Mouse (Mus musculus) layer of hippocampus, postnatal 25 days (tissue): ENCODE measurements around the gene Srp54b. TPM values are rescaled to one million over a fixed set of nuclear protein-coding genes. Genes with fewer than 3 reads are reported as not detected.
"Not testable (repeated sequence)": the region's sequence is repeated elsewhere in the genome, so short reads cannot be mapped to it uniquely, and the experiment has no call there.

Experiments used
- DNase-seq, 2 experiments: peaks; one replicate each; pipeline ENCODE4 v3.0.0; 2022; ENCODE audit warnings: mixed read lengths in 2 of 2, low spot score in 1 of 2; ENCODE audit errors: extremely low spot score in 1 of 2
- total RNA-seq, 2 experiments: library from RNA; stranded (reverse); gene quantifications; 2 replicates each; pipeline ENCODE4 v1.2.3; 2021

The Srp54b gene
- total RNA-seq: 10 to 100 TPM; 56.2 to 61.2 TPM

DNA sequence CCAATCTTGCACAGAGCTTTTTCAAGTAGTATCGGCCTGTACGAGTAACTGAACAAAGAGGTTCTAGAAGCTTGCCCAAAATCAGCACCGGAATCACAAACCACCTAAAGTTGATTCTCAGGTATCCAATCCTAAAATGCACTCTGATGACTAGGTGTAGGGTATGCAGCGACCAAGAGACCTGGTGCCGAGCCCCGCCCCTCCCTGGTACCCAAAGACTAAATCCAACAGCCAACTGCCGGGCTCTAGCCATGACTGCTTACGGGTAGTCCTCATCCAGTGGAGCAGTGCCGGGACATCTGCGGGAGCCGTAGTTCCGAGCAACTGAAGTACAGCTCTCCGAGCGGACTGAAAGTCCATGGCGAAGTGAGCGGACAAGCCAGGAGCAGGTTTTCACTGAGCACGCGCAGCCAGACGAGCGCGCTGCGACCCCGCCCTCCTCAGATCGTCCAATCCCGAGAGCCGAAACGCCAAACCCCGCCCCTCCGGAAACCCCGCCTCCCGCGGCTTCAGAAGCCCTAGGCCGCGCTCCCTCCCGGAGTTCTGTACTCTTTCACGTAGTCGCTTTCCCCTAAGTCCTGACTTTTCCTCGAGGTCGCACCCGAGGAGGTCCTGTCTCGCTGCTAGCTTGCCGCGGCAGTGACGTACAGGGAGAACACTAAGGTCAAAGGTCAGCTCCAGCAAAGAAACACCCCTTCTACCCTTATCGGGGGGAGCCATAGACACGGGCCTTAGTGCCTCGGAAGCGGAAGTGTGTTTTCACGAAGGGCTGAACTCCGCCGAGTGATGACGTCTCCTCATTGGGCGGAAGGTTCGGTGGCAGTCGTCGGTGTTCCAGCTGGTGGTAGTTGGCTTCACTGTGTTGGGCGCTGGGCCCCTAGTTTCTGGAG is at the start of gene Srp54b:
Gene Srp54b, plus strand, starts transcription at position 546 of the 890 bp plus-strand sequence.
- DNase-seq: not testable (repeated sequence)

DNA sequence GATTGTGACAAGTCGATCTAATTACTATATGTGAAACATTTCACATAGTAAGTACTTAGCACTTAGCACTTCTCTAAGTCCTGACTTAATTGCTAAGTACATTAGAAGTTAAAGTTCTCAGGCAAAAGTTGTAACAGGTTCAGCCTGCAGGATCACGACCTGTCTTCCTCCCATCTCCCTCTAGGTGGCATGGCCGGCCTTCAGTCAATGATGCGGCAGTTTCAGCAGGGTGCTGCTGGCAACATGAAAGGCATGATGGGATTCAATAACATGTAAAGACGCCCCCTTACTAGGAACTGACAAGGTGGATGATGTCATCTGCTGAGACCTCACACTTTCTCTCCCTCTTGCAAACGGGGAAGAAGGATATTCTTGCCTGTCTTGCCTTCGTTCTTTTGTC is 42.3 kb upstream of the Srp54b start:
- DNase-seq: not testable (repeated sequence)

DNA sequence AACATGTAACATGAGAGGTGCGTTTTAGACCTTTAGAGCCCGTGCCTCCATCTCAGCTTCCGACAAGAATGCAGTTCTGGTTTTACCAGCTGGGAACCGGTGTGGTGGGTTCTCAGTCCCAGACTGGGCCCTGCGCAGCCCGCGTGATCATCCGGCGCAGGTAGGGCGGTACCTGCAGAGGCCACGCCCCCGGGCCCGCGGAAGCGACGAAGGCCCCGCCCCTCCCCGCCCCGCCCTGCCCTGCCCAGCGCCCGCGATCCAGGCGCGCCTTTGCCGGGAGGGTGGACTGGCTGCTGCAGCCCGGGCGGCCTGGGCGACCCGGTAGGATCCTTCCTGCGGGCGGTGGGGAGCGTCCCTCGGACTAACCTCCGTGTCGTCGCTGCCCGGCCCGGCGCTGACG is 30.7 kb upstream of the Srp54b start, which contains the start of gene Fam177a:
Gene Fam177a, plus strand, starts transcription at position 228 of the 400 bp plus-strand sequence.
- not testable (repeated sequence) for DNase-seq

DNA sequence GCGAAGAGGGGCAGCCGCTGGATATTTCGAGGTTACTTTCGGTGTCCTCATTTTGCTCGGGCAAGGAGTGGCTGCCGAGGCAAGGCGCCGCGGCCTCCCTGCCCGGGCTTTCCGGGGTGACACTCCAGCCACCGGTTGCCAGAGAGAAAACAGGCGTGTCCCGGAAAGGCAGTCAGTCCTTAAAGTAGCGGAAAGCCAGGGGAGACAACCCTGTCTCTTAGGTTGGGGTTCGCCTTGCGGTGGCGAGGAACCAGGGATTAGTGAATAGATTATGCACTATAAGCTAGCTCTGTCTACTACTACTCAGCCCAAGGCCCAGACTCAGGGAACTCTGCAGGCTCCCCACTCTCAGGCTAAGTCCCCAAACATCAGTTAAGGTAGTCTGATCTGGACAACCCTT is 30.2 kb upstream of the Srp54b start:
- not testable (repeated sequence) for DNase-seq

DNA sequence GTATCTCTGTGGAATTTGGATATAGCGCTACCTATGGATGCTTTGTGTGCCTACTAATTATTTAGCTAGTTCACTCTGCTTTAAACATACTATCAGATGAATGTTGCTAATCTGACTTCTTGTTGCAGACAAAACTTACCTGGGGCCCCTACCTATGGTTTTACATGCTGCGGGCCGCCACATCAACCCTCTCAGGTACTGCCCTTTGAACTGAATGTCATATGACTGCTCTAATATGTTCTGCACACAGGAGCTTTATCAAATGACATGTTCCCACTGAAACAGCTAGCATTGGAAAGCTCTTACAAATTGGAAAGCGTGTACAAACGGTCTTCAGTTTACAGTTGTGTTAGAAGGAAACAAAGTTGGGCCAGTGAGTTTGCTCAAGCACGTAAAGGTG is 19.4 kb upstream of the Srp54b start:
- DNase-seq: not testable (repeated sequence)

DNA sequence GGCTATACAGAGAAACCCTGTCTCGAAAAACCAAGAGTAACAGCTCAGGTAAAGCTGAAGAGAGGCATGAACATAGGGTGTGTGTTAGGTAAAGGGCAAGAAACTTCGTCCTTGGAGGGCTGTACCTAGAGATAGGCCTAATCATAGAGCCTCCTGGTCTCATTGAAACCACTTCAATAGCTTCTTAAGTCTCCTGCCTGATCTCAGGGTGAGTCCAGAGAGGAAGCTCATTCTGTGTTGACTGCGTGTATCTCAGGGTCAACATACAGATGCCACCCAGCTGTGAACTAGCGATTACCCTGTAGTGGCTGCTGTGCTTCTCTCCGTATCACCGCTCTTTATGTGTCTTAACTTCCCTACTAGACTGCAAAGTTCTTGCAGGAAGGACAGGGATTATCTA is 17.0 kb upstream of the Srp54b start:
- not testable (repeated sequence) for DNase-seq

DNA sequence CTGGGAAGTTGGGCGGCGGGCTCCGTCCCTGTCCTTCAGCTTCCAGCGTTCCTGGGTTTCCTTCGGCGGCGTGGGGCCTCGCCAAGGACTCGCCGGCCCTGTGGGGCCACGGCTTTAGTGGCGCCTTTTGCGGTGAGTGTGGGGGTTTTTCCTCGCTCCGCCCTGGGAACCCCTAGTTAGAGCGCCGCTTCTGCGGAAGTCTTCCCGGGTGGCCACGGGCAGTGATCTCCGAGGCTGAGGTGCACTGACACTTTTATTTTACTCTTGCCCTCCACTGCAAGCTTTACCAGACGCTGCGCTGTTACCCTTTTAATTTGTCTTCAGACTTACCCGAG is 512 bp downstream of the Srp54b start:
- DNase-seq: not testable (repeated sequence)

DNA sequence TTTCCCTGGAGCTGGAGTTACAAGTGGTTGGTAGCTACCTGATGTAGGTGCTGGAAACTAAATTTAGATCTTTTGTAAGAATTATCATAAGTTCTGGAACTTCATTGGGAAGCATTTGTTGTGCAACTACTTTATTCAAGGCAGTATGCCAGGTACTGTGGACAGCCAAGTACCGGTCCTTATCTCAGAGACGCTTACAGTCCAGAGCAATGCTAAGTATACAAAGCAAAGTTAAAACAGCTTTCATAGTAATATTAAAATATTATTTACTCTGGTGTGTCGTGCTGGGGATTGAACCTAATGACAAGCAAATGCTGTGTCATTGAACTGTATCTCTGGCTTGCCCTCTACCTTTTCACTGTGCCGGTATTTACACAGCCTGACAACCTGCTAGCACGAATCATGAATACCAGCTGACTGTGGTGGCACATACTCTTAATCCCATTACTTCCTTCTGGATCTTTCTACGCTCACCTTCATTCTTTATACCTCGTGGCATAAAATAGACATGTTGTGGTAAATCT is 12.2 kb downstream of the Srp54b start:
- not testable (repeated sequence) for DNase-seq

DNA sequence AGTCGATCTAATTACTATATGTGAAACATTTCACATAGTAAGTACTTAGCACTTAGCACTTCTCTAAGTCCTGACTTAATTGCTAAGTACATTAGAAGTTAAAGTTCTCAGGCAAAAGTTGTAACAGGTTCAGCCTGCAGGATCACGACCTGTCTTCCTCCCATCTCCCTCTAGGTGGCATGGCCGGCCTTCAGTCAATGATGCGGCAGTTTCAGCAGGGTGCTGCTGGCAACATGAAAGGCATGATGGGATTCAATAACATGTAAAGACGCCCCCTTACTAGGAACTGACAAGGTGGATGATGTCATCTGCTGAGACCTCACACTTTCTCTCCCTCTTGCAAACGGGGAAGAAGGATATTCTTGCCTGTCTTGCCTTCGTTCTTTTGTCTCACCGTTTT is 32.8 kb downstream of the Srp54b start:
- DNase-seq: not testable (repeated sequence)

DNA sequence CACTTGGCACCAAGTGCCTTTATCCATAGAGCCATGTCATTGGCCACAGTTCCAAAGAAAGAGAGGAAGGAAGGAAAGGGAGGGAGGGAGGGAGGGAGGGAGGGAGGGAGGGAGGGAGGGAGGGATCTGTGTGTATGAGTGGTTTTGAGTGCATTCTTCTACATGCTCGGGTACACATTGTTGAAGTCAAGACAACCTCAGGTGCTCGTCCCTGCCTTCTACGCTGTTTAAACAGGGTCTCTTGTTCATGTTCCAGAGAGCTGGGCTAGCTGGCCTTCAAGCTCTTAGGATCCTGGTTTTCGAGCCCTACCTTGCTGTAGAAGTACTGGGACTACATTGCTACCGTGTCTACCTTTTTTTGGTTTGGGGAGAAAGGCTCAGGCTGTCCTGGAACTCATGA is 34.2 kb downstream of the Srp54b start:
- DNase-seq: not testable (repeated sequence)

DNA sequence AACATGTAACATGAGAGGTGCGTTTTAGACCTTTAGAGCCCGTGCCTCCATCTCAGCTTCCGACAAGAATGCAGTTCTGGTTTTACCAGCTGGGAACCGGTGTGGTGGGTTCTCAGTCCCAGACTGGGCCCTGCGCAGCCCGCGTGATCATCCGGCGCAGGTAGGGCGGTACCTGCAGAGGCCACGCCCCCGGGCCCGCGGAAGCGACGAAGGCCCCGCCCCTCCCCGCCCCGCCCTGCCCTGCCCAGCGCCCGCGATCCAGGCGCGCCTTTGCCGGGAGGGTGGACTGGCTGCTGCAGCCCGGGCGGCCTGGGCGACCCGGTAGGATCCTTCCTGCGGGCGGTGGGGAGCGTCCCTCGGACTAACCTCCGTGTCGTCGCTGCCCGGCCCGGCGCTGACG is 44.4 kb downstream of the Srp54b start, which contains the start of gene 1700047I17Rik2:
Gene 1700047I17Rik2, plus strand, starts transcription at position 287 of the 400 bp plus-strand sequence.
- not testable (repeated sequence) for DNase-seq

DNA sequence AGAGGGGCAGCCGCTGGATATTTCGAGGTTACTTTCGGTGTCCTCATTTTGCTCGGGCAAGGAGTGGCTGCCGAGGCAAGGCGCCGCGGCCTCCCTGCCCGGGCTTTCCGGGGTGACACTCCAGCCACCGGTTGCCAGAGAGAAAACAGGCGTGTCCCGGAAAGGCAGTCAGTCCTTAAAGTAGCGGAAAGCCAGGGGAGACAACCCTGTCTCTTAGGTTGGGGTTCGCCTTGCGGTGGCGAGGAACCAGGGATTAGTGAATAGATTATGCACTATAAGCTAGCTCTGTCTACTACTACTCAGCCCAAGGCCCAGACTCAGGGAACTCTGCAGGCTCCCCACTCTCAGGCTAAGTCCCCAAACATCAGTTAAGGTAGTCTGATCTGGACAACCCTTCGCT is 44.9 kb downstream of the Srp54b start:
- DNase-seq: not testable (repeated sequence)

DNA sequence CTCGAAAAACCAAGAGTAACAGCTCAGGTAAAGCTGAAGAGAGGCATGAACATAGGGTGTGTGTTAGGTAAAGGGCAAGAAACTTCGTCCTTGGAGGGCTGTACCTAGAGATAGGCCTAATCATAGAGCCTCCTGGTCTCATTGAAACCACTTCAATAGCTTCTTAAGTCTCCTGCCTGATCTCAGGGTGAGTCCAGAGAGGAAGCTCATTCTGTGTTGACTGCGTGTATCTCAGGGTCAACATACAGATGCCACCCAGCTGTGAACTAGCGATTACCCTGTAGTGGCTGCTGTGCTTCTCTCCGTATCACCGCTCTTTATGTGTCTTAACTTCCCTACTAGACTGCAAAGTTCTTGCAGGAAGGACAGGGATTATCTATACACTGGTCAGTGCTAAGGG is 58.0 kb downstream of the Srp54b start:
- DNase-seq: not testable (repeated sequence)

DNA sequence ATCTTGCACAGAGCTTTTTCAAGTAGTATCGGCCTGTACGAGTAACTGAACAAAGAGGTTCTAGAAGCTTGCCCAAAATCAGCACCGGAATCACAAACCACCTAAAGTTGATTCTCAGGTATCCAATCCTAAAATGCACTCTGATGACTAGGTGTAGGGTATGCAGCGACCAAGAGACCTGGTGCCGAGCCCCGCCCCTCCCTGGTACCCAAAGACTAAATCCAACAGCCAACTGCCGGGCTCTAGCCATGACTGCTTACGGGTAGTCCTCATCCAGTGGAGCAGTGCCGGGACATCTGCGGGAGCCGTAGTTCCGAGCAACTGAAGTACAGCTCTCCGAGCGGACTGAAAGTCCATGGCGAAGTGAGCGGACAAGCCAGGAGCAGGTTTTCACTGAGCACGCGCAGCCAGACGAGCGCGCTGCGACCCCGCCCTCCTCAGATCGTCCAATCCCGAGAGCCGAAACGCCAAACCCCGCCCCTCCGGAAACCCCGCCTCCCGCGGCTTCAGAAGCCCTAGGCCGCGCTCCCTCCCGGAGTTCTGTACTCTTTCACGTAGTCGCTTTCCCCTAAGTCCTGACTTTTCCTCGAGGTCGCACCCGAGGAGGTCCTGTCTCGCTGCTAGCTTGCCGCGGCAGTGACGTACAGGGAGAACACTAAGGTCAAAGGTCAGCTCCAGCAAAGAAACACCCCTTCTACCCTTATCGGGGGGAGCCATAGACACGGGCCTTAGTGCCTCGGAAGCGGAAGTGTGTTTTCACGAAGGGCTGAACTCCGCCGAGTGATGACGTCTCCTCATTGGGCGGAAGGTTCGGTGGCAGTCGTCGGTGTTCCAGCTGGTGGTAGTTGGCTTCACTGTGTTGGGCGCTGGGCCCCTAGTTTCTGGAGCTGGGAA is 75.0 kb downstream of the Srp54b start, which contains the start of gene Srp54c:
Gene Srp54c, plus strand, starts transcription at position 543 of the 894 bp plus-strand sequence.
- not testable (repeated sequence) for DNase-seq

DNA sequence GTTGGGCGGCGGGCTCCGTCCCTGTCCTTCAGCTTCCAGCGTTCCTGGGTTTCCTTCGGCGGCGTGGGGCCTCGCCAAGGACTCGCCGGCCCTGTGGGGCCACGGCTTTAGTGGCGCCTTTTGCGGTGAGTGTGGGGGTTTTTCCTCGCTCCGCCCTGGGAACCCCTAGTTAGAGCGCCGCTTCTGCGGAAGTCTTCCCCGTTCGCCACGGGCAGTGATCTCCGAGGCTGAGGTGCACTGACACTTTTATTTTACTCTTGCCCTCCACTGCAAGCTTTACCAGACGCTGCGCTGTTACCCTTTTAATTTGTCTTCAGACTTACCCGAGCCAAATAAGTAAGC is 75.6 kb downstream of the Srp54b start:
- not testable (repeated sequence) for DNase-seq

Other genes starting within 250 kb of the Srp54b start
- not detected for gene Gm20403, start 168.6 kb upstream of the Srp54b start, total RNA-seq
- 1 to 10 TPM; 1.6 to 2.3 TPM for gene Baz1a, start 140.8 kb upstream of the Srp54b start, total RNA-seq
- 10 to 100 TPM in 1 of 2 experiments, 1 to 10 TPM in 1; 8.0 to 11.5 TPM for gene 2700097O09Rik, start 75.0 kb upstream of the Srp54b start, total RNA-seq
- 10 to 100 TPM; 86.7 to 99.9 TPM for gene Srp54a, start 74.8 kb upstream of the Srp54b start, total RNA-seq
- gene Fam177a, start 30.6 kb upstream of the Srp54b start, total RNA-seq: 10 to 100 TPM in 1 of 2 experiments, 1 to 10 TPM in 1; 9.6 to 20.5 TPM
- gene 1700047I17Rik2, start 44.5 kb downstream of the Srp54b start, total RNA-seq: 10 to 100 TPM in 1 of 2 experiments, not detected in 1; 10.0 TPM
- 10 to 100 TPM; 32.0 to 34.7 TPM for gene Srp54c, start 75.1 kb downstream of the Srp54b start, total RNA-seq
- gene 1110008L16Rik, start 144.5 kb downstream of the Srp54b start, total RNA-seq: 1 to 10 TPM; 9.3 to 9.4 TPM
- gene Ppp2r3c, start 147.9 kb downstream of the Srp54b start, total RNA-seq: 10 to 100 TPM; 12.2 to 14.3 TPM
- 100 to 1,000 TPM; 130 to 151 TPM for gene Psma6, start 229.1 kb downstream of the Srp54b start, total RNA-seq